Mouse (Mus musculus) limb, embryonic 14.5 days (tissue): ENCODE results near the gene B3gat1. TPM values are rescaled to one million over a fixed set of nuclear protein-coding genes. Genes with fewer than 3 reads are reported as not detected.
A peak's percentile ranks its signal among the peaks of the same experiment; 100 is the strongest.

Experiments
- ATAC-seq: fragments of 200-750 bp; cut with Nextera tagmentation; 2 replicates; pipeline ENCODE4 v1.8.0; 2017; ENCODE audit warnings: low read depth, moderate number of reproducible peaks, moderate TSS enrichment; ENCODE audit not compliant: low FRiP score
- DNase-seq: peaks from one replicate; pipeline ENCODE4 v3.0.0-alpha.2; 2015; ENCODE audit warnings: low spot score
- H3K27ac ChIP-seq: fragments of 300-500 bp; sonication (generic); replicated peaks from 2 replicates; pipeline ENCODE4 v1.5.1; 2014; ENCODE audit warnings: low read depth, mild to moderate bottlenecking, low read length, moderate library complexity, mixed read lengths
- H3K27me3 ChIP-seq: fragments of 300-500 bp; sonication (generic); 2 replicates; pipeline ENCODE4 v1.6.1; 2014; ENCODE audit warnings: low read length, mixed read lengths; ENCODE audit not compliant: control insufficient read depth, insufficient read depth
- H3K36me3 ChIP-seq: fragments of 300-500 bp; sonication (generic); 2 replicates; pipeline ENCODE4 v1.6.1; 2014; ENCODE audit warnings: mild to moderate bottlenecking, low read length, moderate library complexity, mixed read lengths; ENCODE audit not compliant: control insufficient read depth, insufficient read depth
- H3K4me1 ChIP-seq: fragments of 300-500 bp; sonication (generic); 2 replicates; pipeline ENCODE4 v1.6.1; 2014; ENCODE audit warnings: antibody characterized with exemption, low read length, mixed read lengths; ENCODE audit not compliant: control insufficient read depth, insufficient read depth
- H3K4me2 ChIP-seq: fragments of 300-500 bp; sonication (generic); replicated peaks from 2 replicates; pipeline ENCODE4 v1.6.1; 2014; ENCODE audit warnings: low read depth, mild to moderate bottlenecking, low read length, moderate library complexity; ENCODE audit not compliant: severe bottlenecking
- H3K4me3 ChIP-seq: fragments of 300-500 bp; sonication (generic); replicated peaks from 2 replicates; pipeline ENCODE4 v1.5.1; 2014; ENCODE audit warnings: low read length
- H3K9ac ChIP-seq: fragments of 300-500 bp; sonication (generic); 2 replicates; pipeline ENCODE4 v1.6.1; 2014; ENCODE audit warnings: mild to moderate bottlenecking, low read depth, low read length, moderate library complexity; ENCODE audit not compliant: severe bottlenecking
- H3K9me3 ChIP-seq: fragments of 300-500 bp; sonication (generic); 2 replicates; pipeline ENCODE4 v1.6.1; 2016; ENCODE audit warnings: low read length; ENCODE audit not compliant: control insufficient read depth
- POLR2A ChIP-seq: fragments of 200-500 bp; IDR thresholded peaks from 2 replicates; pipeline ENCODE4 v1.8.0; 2012; ENCODE audit warnings: inconsistent platforms, mild to moderate bottlenecking, moderate library complexity, borderline replicate concordance; ENCODE audit not compliant: insufficient read depth, insufficient read length; ENCODE audit errors: extremely low read depth
- WGBS: fragments of 180-500 bp; shearing (Covaris S2); extraction: QIAGEN DNeasy Blood & Tissue Kit; methylation state at CpG from one replicate; pipeline ENCODE4 v1.1.7; 2014; 5-methylcytosine and 5-hydroxymethylcytosine counted together
- polyA plus RNA-seq, 2 experiments: library from polyadenylated mRNA; depleted of rRNA in 1 of 2; stranded (reverse) in 1 of 2; unstranded in 1 of 2; fragments of >200 nt; fragmentation: Nextera tagmentation in 1 of 2; extraction: Ambion mirVana in 1 of 2; gene quantifications; 2 replicates each; pipeline versions ENCODE4 v1.2.1 to v1.2.3; 2012 to 2014

The B3gat1 gene
- polyA plus RNA-seq, 2 experiments, result 0.28 to 3.0 TPM

DNA sequence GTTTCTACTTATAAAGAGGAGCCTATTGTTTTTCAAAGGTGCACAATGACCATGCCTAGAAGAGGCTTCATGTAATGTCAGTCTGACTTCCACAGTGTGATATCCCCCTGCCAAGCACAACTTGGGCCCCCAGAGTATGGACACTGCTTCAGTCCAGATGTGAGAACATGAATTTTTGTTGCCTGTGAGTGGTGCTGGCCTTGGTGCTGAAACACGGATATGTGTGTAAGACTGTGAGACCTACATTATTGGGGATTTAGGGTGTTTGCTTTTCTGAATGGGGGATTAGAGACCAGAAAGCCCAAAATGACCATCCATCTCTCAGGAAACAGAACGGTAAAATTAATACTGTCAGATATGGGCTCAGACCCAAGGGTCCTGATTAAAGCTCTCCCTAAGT is 6.1 kb upstream of the B3gat1 start:
- ATAC-seq (no peak), DNase-seq (peak; percentile 67)
- TF ChIP-seq POLR2A, result no peak
- Histone ChIP-seq H3K27ac (no peak overlapping the region), H3K4me1 (no peaks in the 10 kb centered on the region), H3K9ac (no peak overlapping the region), H3K9me3 (no peaks in the 10 kb centered on the region), H3K4me3 (no peak overlapping the region), H3K4me2 (no peak overlapping the region), H3K27me3 (no peaks in the 10 kb centered on the region), H3K36me3 (no peaks in the 10 kb centered on the region)
- 63% methylated on average over 2 of the region's 2 CpGs for WGBS

- WGBS, result 83% methylated on average over 2 of the region's 2 CpGs
- Histone ChIP-seq H3K4me3 (no peak overlapping the region), H3K27ac (no peak overlapping the region), H3K36me3 (no peaks in the 10 kb centered on the region), H3K9me3 (no peaks in the 10 kb centered on the region), H3K4me2 (no peak overlapping the region), H3K4me1 (no peaks in the 10 kb centered on the region), H3K9ac (no peak overlapping the region), H3K27me3 (peaks cover 8% of the 10 kb centered on the region)
- DNase-seq (no peak), ATAC-seq (no peak)
- TF ChIP-seq POLR2A, result no peak
These were observed 5.0 kb upstream of the B3gat1 start for GRCm38 (mm10) chr9:26728556-26728955.

DNA sequence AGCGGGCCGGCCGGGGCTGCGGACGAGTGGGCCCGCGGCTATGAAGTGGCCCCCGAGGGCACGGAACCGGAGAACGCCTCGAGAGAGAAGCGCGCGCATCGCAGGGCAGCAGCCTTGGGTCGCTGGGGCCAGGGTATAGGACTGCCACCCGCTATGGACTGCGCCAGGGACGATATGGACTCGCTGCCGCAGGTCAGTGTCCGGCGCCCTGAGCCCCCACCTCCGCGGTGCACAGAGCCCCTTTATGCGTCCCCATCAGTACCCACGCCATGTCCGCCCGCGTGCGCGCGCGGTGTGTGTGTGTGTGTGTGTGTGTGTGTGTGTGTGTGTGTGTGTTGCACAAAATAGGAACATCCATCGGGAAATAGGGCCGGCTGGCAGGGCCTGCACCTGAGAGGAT is 458 bp downstream of the B3gat1 start:
- no peak for TF ChIP-seq POLR2A
- Histone ChIP-seq H3K4me2 (peak overlapping the region; percentile 93), H3K9ac (peak overlapping the region; percentile 51; the same call in 1 of the 2 replicates), H3K27me3 (peaks cover 29% of the 10 kb centered on the region), H3K4me3 (peak overlapping the region; percentile 47), H3K4me1 (no peaks in the 10 kb centered on the region), H3K27ac (no peak overlapping the region), H3K36me3 (no peaks in the 10 kb centered on the region), H3K9me3 (no peaks in the 10 kb centered on the region)
- DNase-seq, result no peak
- ATAC-seq, result no peak
- WGBS, result under 1% methylated on average over 13 of the region's 37 CpGs

DNA sequence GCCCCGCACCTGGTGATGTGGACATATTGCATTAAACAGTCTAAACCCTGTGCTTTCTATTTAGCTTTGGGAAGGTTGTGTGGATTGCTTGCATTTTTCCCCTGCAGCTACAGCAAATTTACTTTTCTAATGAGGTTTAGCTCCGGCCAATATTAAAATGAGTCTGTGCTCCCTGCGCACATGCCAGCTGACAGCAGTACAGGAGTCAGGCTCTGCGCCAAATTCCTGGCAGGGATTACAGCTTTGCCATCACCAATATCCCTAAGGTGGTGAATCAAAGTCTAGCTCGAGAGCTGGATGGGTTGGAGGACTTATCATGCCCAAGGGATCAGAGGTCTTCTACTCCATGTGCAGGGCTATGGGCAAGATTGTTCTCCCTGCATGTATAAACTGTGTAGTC is 3.6 kb downstream of the B3gat1 start:
- Histone ChIP-seq H3K4me1 (no peaks in the 10 kb centered on the region), H3K4me2 (no peak overlapping the region), H3K27ac (no peak overlapping the region), H3K4me3 (no peak overlapping the region), H3K9me3 (no peaks in the 10 kb centered on the region), H3K36me3 (no peaks in the 10 kb centered on the region), H3K27me3 (peaks cover 29% of the 10 kb centered on the region), H3K9ac (no peak overlapping the region)
- TF ChIP-seq POLR2A, result no peak
- DNase-seq (no peak), ATAC-seq (no peak)
- WGBS, result 70% methylated on average over 5 of the region's 5 CpGs

GRCm38 (mm10) chr9:26742817-26743216 is 9.3 kb downstream of the B3gat1 start:
- Histone ChIP-seq H3K4me1 (no peaks in the 10 kb centered on the region), H3K9me3 (no peaks in the 10 kb centered on the region), H3K36me3 (no peaks in the 10 kb centered on the region), H3K27me3 (no peaks in the 10 kb centered on the region), H3K9ac (no peak overlapping the region), H3K4me2 (no peak overlapping the region), H3K4me3 (no peak overlapping the region), H3K27ac (no peak overlapping the region)
- no peak for TF ChIP-seq POLR2A
- ATAC-seq, result no peak
- DNase-seq, result no peak
- 92% methylated on average over 3 of the region's 3 CpGs for WGBS

- H3K27ac ChIP-seq, result no peak overlapping the region
- H3K9ac ChIP-seq, result no peak overlapping the region
- ATAC-seq (no peak), DNase-seq (no peak)
- no peaks in the 10 kb centered on the region for H3K9me3 ChIP-seq
- no peak for TF ChIP-seq POLR2A
- no peaks in the 10 kb centered on the region for H3K27me3 ChIP-seq
- H3K4me3 ChIP-seq, result no peak overlapping the region
- no peaks in the 10 kb centered on the region for H3K36me3 ChIP-seq
- no peak overlapping the region for H3K4me2 ChIP-seq
- H3K4me1 ChIP-seq, result no peaks in the 10 kb centered on the region
- 68% methylated on average over 4 of the region's 4 CpGs for WGBS
These were observed 13.6 kb downstream of the B3gat1 start for GRCm38 (mm10) chr9:26747121-26747520.
